Mouse (Mus musculus): ENCODE measurements around the gene Tcirg1.

Tcirg1 gene

DNA sequence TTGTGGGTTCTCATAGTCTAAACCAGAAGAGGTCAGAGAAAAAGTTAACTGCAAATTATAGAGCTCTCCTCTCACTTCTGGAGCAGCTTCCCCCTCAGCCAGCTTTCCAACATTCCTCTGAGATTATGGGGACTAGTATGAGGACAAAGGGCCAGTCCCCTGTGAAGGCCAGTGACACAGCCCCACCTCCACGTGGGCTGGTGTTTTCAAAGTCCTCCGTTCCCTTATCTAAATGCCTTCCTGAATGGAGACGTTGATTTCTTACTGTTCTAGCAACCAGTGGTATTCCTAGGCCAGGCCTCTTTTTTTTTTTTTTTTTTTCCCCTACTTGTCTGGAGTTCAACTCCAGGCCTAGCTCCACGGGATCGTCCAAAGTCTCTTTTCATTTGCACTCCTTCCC is 56.9 kb downstream of the Tcirg1 start:
- DNase-seq: peak; percentile 42

- no peak for DNase-seq
Observed at GRCm38 (mm10) chr19:3849251-3849650, 57.7 kb downstream of the Tcirg1 start.

GRCm38 (mm10) chr19:3848207-3848808 is 58.6 kb downstream of the Tcirg1 start:
- DNase-seq: peak; percentile 69

DNA sequence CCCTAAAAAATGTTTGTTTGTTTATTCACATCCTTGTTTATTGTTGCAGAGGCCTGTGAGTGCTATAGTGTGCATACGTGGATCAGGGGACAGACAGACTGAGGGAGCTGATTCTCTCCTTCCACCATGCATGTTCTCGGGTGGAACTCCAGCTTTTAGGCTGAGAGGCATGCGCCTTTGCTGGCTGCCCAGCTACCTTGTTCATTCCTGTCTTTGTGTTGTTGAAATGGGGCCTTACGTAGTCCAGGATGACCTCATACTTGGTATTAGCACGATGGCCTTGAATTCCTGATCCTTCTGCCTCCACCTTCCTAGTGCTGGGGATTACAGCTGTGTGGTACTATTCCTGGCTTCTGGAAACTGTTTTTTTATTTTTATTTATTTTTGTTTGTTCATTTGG is 59.2 kb downstream of the Tcirg1 start:
- DNase-seq: no peak

DNA sequence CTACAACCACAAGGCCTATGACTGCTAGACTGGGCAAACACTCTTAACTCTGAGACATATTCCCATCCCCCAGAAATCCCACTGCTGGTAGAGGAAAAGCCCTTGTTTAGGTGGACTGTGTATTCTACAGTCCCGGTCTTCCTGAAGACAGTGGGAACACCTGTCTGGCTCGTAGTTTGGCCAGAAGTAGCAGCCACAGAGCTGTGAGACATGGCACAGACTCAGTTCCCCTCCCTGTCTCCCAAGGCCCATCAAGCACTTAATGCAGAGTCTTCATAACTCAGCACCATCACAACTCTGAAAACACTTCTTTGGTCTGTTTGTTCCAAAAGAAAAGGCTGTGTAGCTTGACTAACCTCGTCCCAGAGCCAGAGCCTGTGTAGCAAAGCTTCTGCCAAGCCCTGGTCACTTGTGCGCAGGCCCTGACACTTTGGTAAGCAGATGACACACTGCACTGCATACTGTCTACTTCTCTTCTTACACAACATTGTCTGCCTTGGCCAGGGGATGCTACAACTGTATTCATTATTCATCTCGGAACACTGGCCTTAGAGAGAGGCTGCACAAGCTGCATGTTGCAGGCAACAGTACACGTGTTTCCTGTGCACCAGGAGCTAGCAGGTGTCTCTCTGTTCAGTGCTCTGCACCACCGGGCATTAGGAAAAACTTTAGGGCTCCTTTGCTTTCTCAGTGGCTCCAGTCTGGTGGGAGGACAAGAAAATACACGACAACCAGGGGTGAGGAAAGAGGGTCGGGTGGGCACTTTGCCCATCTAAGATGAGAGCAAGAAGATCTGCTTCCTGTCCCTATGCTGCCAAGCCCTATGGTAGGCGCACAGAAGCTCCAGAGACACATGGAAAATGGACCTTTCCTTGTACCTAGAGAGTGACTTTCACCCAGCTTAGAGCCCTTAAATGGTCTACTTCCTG is 60.0 kb downstream of the Tcirg1 start:
- DNase-seq: no peak
